Mouse (Mus musculus) embryonic facial prominence, embryonic 14.5 days (tissue): ENCODE results near the gene Adam15. TPM values are rescaled to one million over a fixed set of nuclear protein-coding genes. Genes with fewer than 3 reads are reported as not detected.

Experiments used
- ATAC-seq: fragments of 200-750 bp; cut with Nextera tagmentation; 2 replicates; pipeline ENCODE4 v1.8.0; 2017; ENCODE audit warnings: low read depth, moderate number of reproducible peaks, moderate TSS enrichment
- DNase-seq: peaks from one replicate; pipeline ENCODE4 v3.0.0-alpha.2; 2015; ENCODE audit warnings: low spot score
- H3K27ac ChIP-seq: fragments of 300-500 bp; sonication (generic); replicated peaks from 2 replicates; pipeline ENCODE4 v1.5.1; 2014; ENCODE audit warnings: low read depth, mild to moderate bottlenecking, low read length, moderate library complexity
- H3K27me3 ChIP-seq: fragments of 300-500 bp; sonication (generic); replicated peaks from 2 replicates; pipeline ENCODE4 v1.6.1; 2014; ENCODE audit warnings: low read length; ENCODE audit not compliant: control insufficient read depth, insufficient read depth
- H3K36me3 ChIP-seq: fragments of 300-500 bp; sonication (generic); 2 replicates; pipeline ENCODE4 v1.6.1; 2014; ENCODE audit warnings: low read length, mixed read lengths; ENCODE audit not compliant: control insufficient read depth, insufficient read depth
- H3K4me1 ChIP-seq: fragments of 300-500 bp; sonication (generic); 2 replicates; pipeline ENCODE4 v1.6.1; 2014; ENCODE audit warnings: antibody characterized with exemption, low read length; ENCODE audit not compliant: control insufficient read depth, insufficient read depth
- H3K4me2 ChIP-seq: fragments of 300-500 bp; sonication (generic); 2 replicates; pipeline ENCODE4 v1.6.1; 2014; ENCODE audit warnings: low read depth, mild to moderate bottlenecking, low read length, moderate library complexity, mixed read lengths
- H3K4me3 ChIP-seq: fragments of 300-500 bp; sonication (generic); 2 replicates; pipeline ENCODE4 v1.5.1; 2014; ENCODE audit warnings: low read depth, mild to moderate bottlenecking, low read length
- H3K9ac ChIP-seq: fragments of 300-500 bp; sonication (generic); 2 replicates; pipeline ENCODE4 v1.6.1; 2014; ENCODE audit warnings: low read depth, mild to moderate bottlenecking, low read length, moderate library complexity, mixed read lengths
- H3K9me3 ChIP-seq: fragments of 300-500 bp; sonication (generic); 2 replicates; pipeline ENCODE4 v1.6.1; 2016; ENCODE audit warnings: low read length; ENCODE audit not compliant: control insufficient read depth
- WGBS: fragments of 180-500 bp; shearing (Covaris S2); extraction: QIAGEN DNeasy Blood & Tissue Kit; methylation state at CpG from one replicate; pipeline ENCODE4 v1.1.7; 2014; 5-methylcytosine and 5-hydroxymethylcytosine counted together
- polyA plus RNA-seq: library from polyadenylated mRNA; unstranded; fragments of >200 nt; fragmentation: Nextera tagmentation; extraction: Ambion mirVana; gene quantifications from 2 replicates; pipeline ENCODE4 v1.2.1, GENCODE M21; 2014

The Adam15 gene
- polyA plus RNA-seq, 1 experiment from 2014 or later, result 51.7 TPM

GRCm38 (mm10) chr3:89325882-89326281 lies 23.9 kb downstream of the Adam15 start:
- H3K36me3 ChIP-seq, result no peaks in the 10 kb centered on the region
- no peak for DNase-seq

GRCm38 (mm10) chr3:89322514-89323165 lies 27.2 kb downstream of the Adam15 start, which contains the start of gene Efna3:
Efna3 (minus strand) TSS chr3:89322965.
- Histone ChIP-seq H3K27me3 (peaks cover 31% of the 10 kb centered on the region), H3K4me2 (peak within 1 kb of the TSS; percentile 97), H3K9ac (peak within 1 kb of the TSS; percentile 73), H3K36me3 (no peaks in the 10 kb centered on the region), H3K4me3 (peak within 1 kb of the TSS; percentile 70), H3K27ac (no peak within 1 kb of the TSS; the same call in 1 of the 2 replicates), H3K9me3 (no peaks in the 10 kb centered on the region), H3K4me1 (peaks cover 32% of the 10 kb centered on the region)
- DNase-seq (peak; percentile 92), ATAC-seq (peak; percentile 32)
- WGBS, result 0% methylated on average over 39 of the region's 53 CpGs

More at GRCm38 (mm10) chr3:89325882-89326281, 23.9 kb downstream of the Adam15 start:
- H3K27ac ChIP-seq, result no peak overlapping the region
- no peaks in the 10 kb centered on the region for H3K9me3 ChIP-seq
- WGBS, result 93% methylated on average over 8 of the region's 8 CpGs
- H3K4me3 ChIP-seq, result no peak overlapping the region
- H3K4me1 ChIP-seq, result peaks cover 16% of the 10 kb centered on the region
- no peak for ATAC-seq
- peaks cover 9% of the 10 kb centered on the region; the same call in 1 of the 2 replicates for H3K27me3 ChIP-seq
- H3K4me2 ChIP-seq, result no peak overlapping the region
- H3K9ac ChIP-seq, result no peak overlapping the region

- Histone ChIP-seq H3K9ac (peak overlapping the region; percentile 73), H3K27me3 (peaks cover 31% of the 10 kb centered on the region), H3K4me1 (peaks cover 35% of the 10 kb centered on the region), H3K36me3 (no peaks in the 10 kb centered on the region), H3K4me2 (peak overlapping the region; percentile 97), H3K9me3 (no peaks in the 10 kb centered on the region), H3K4me3 (peak overlapping the region; percentile 70), H3K27ac (no peak overlapping the region; the same call in 1 of the 2 replicates)
- ATAC-seq (no peak), DNase-seq (no peak)
- WGBS, result 2% methylated on average over 9 of the region's 14 CpGs
Observed at GRCm38 (mm10) chr3:89322131-89322500, 27.7 kb downstream of the Adam15 start.

GRCm38 (mm10) chr3:89321183-89322130 lies 28.3 kb downstream of the Adam15 start:
- DNase-seq (peak; percentile 30), ATAC-seq (no peak)
- peaks cover 39% of the 10 kb centered on the region for H3K4me1 ChIP-seq
- H3K36me3 ChIP-seq, result no peaks in the 10 kb centered on the region
- H3K4me3 ChIP-seq, result peak overlapping the region; percentile 70
- peak overlapping the region; percentile 97 for H3K4me2 ChIP-seq
- H3K27ac ChIP-seq, result no peak overlapping the region; the same call in none of the 2 replicates
- peaks cover 31% of the 10 kb centered on the region for H3K27me3 ChIP-seq
- peak overlapping the region; percentile 73 for H3K9ac ChIP-seq
- no peaks in the 10 kb centered on the region for H3K9me3 ChIP-seq
- WGBS, result under 1% methylated on average over 49 of the region's 66 CpGs

GRCm38 (mm10) chr3:89320581-89321182 lies 29.1 kb downstream of the Adam15 start:
- peak; percentile 65 for DNase-seq
- no peak overlapping the region; the same call in 1 of the 2 replicates for H3K27ac ChIP-seq

GRCm38 (mm10) chr3:89319591-89320350 lies 30.0 kb downstream of the Adam15 start:
- ATAC-seq (no peak), DNase-seq (peak; percentile 34)
- H3K4me3 ChIP-seq, result peak overlapping the region; percentile 70
- H3K4me2 ChIP-seq, result peak overlapping the region; percentile 97
- no peaks in the 10 kb centered on the region for H3K9me3 ChIP-seq
- WGBS, result 4% methylated on average over 32 of the region's 58 CpGs
- peaks cover 31% of the 10 kb centered on the region for H3K27me3 ChIP-seq
- peak overlapping the region; percentile 59 for H3K9ac ChIP-seq
- H3K4me1 ChIP-seq, result peaks cover 54% of the 10 kb centered on the region
- no peaks in the 10 kb centered on the region for H3K36me3 ChIP-seq
- peak overlapping the region; percentile 55 for H3K27ac ChIP-seq

More at GRCm38 (mm10) chr3:89320581-89321182, 29.1 kb downstream of the Adam15 start:
- WGBS, result 2% methylated on average over 12 of the region's 41 CpGs
- H3K9ac ChIP-seq, result peak overlapping the region; percentile 73
- H3K27me3 ChIP-seq, result peaks cover 31% of the 10 kb centered on the region
- no peaks in the 10 kb centered on the region for H3K9me3 ChIP-seq
- peaks cover 45% of the 10 kb centered on the region for H3K4me1 ChIP-seq
- no peaks in the 10 kb centered on the region for H3K36me3 ChIP-seq
- no peak for ATAC-seq
- peak overlapping the region; percentile 97 for H3K4me2 ChIP-seq
- peak overlapping the region; percentile 70 for H3K4me3 ChIP-seq

GRCm38 (mm10) chr3:89318971-89319590 lies 30.7 kb downstream of the Adam15 start:
- peak overlapping the region; percentile 70 for H3K4me3 ChIP-seq
- H3K4me1 ChIP-seq, result peaks cover 57% of the 10 kb centered on the region
- peaks cover 31% of the 10 kb centered on the region for H3K27me3 ChIP-seq
- DNase-seq, result peak; percentile 60
- H3K4me2 ChIP-seq, result peak overlapping the region; percentile 97
- H3K36me3 ChIP-seq, result no peaks in the 10 kb centered on the region
- ATAC-seq, result peak; percentile 19; the same call in 1 of the 2 replicates
- no peaks in the 10 kb centered on the region for H3K9me3 ChIP-seq
- no peak overlapping the region for H3K27ac ChIP-seq
- 7% methylated on average over 20 of the region's 21 CpGs for WGBS
- H3K9ac ChIP-seq, result peak overlapping the region; percentile 59; the same call in 1 of the 2 replicates
